Mouse (Mus musculus): Measurements from ENCODE around the gene Eno4.

- TF ChIP-seq POLR2AphosphoS5 (IDR thresholded peaks at IDR 0.05; ENCODE audit: insufficient replicate concordance, low read depth, low read length) (no peak), CTCF (IDR thresholded peaks at IDR 0.05; ENCODE audit: low read depth, low read length) (no peak), GATA1 (IDR thresholded peaks at IDR 0.05; ENCODE audit: borderline replicate concordance, low read length) (no peak)
Observed at GRCm38 (mm10) chr19:58931081-58931800, 12.0 kb upstream of the Eno4 start.
